Mouse (Mus musculus): ENCODE data around the gene Olfr1322.

Gene Olfr1322

DNA sequence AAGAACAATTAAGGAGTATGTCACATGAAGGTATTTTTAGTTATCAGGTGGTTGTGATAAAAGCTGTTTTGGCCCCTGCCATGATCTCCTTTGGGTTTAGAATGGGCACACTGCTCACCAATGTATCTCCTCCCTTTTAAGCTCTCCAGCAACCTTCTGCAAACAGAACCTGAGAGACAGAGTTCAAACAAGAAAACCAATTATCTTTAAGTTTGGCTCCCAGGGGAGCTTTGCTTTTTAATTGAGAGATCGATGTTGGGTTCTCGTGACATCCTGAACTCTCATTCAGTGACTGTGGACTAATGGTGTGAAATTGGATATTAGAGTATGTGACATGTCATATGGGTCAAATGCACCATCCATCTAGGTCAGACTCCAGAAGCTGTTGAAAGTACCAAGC, at the start of gene Olfr1322:
TSS of gene Olfr1322 (minus strand) at position 101 of the 400 bp plus-strand sequence.
- DNase-seq: no peak

DNA sequence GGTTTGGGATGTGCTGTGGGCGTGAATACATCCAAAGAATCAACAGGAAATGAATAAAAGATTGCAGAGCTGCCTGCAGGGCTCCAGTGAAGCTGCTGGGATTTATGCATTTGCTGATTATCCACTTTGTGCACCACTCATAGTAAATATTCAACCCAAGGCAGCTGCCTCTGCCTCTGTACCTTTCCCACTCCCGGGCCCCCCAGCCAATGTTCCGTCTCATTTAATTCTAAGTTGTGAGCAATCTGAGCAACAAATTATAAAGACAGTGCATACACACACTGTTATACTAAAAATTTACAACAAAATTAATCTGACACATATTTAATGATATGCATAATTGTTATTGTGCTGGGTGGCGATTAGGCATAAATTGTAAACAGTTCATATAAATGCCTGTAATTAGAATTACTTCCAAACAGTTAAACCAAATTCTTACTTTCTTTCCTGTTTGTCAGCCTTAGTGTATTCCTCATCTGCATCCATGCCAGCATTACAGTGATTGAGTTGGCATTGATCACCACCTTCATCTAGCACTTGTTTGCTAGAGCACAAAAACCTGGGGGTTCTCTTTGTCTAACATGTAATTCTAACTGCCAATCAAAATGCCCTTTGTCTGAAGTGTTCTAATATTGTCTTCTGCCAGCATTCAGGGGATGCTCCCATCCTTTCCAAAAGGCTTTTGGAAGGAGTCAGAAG, 13.5 kb downstream of the Olfr1322 start:
- no peak for DNase-seq
